ENCODE assay signal across 25 mouse cellular contexts in the genomic region with DNA sequence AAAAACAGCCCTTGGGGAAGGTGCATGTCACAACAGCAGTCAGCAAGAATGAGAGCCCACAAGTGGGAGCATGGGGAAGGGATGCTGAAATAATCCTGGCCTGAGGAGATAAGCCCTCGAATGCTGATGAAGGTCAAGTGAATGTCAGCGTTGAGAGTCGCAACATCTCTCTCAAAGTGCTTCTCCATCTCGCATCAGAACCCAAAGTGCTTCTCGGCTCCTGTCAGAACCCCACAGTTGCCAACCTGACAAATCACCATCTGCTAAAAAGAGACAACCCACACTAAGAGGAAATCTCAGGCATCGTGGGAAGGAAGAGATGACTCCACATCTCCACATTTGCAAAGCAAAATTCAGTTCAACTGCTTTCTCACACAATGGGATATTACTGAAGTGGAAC.
DNase-seq lines count a peak whose midpoint lies in the region; ATAC-seq lines count a peak whose summit lies in the region.
"Had no signal": no experiment of that assay in that cellular context is flagged by ENCODE, and none has a peak within 500 bp of the region (broad histone marks: within the 10 kb centered on the region; RNA-seq: fewer than 3 reads in every experiment).

No protein-coding gene starts in this region.

- H3K4me3 ChIP-seq in embryonic facial prominence, embryonic 11.5 days (ENCODE audit: low read depth, low read length): no peak overlapping the region
- H3K4me3 ChIP-seq in embryonic facial prominence, embryonic 10.5 days: no peak overlapping the region
- H3K4me3 ChIP-seq in hindbrain, embryonic 12.5 days: no peak overlapping the region
- H3K4me3 ChIP-seq: embryonic facial prominence, embryonic 12.5 days; forebrain, embryonic 15.5 days; midbrain, embryonic 12.5 days had no signal

- H3K9ac ChIP-seq in embryonic facial prominence, embryonic 11.5 days (replicated peaks; ENCODE audit: low read length): no peak overlapping the region
- H3K9ac ChIP-seq in hindbrain, embryonic 12.5 days: no peak overlapping the region
- H3K9ac ChIP-seq: embryonic facial prominence, embryonic 12.5 days; forebrain, embryonic 15.5 days; hindbrain, embryonic 14.5 days; midbrain, embryonic 12.5 days had no signal

- H3K27ac ChIP-seq in embryonic facial prominence, embryonic 11.5 days (replicated peaks; ENCODE audit: low read depth, low read length): no peak overlapping the region
- no peak overlapping the region for H3K27ac ChIP-seq in embryonic facial prominence, embryonic 10.5 days (replicated peaks)
- H3K27ac ChIP-seq in hindbrain, embryonic 12.5 days: no peak overlapping the region
- H3K27ac ChIP-seq: embryonic facial prominence, embryonic 12.5 days; forebrain, embryonic 15.5 days; hindbrain, embryonic 14.5 days; kidney, postnatal 0 days; macrophage; midbrain, embryonic 12.5 days had no signal

- peak; percentile 7 for DNase-seq in embryonic facial prominence, embryonic 11.5 days (ENCODE audit: low spot score)
- no peak for DNase-seq in embryonic facial prominence, embryonic 10.5 days (ENCODE audit: low spot score)
- peak; percentile 84 for DNase-seq in brain, adult 2 months (ENCODE audit: low read depth, low spot score)
- peak; percentile 9 to 18 for DNase-seq in layer of hippocampus, postnatal 36 days
- peak; percentile 63 to 64 for DNase-seq in right cerebral cortex, adult 2 months (ENCODE audit: low spot score in 2 of 2)
- DNase-seq in adrenal gland, adult (ENCODE audit: inconsistent age in 2 of 2, low spot score in 1 of 2): no peak
- no peak for DNase-seq in kidney, adult 8-10 months
- DNase-seq: adrenal gland, adult 2 months; cerebellum, adult 11-12 months; cerebellum, postnatal 25 days; gastrocnemius, postnatal 14 days; heart, postnatal 14 days; lung, adult 18-20 months; thymus, postnatal 14 days had no signal

- no peaks in the 10 kb centered on the region for H3K27me3 ChIP-seq in embryonic facial prominence, embryonic 11.5 days (ENCODE audit: control insufficient read depth, insufficient read depth, low read length)
- H3K27me3 ChIP-seq in embryonic facial prominence, embryonic 10.5 days (replicated peaks; ENCODE audit: low read depth, poor library complexity, severe bottlenecking): no peaks in the 10 kb centered on the region
- no peaks in the 10 kb centered on the region for H3K27me3 ChIP-seq in hindbrain, embryonic 12.5 days
- H3K27me3 ChIP-seq: embryonic facial prominence, embryonic 12.5 days; forebrain, embryonic 15.5 days; midbrain, embryonic 12.5 days had no signal

- ATAC-seq in embryonic facial prominence, embryonic 11.5 days (replicated peaks; ENCODE audit: insufficient number of reproducible peaks, low FRiP score, low TSS enrichment, low read depth): no peak
- ATAC-seq in hindbrain, embryonic 12.5 days (ENCODE audit: low FRiP score): no peak
- ATAC-seq: CD4-positive, CD25-positive, alpha-beta regulatory T cell, adult 4 months; forebrain, embryonic 15.5 days; intestine, postnatal 0 days had no signal

- no peaks in the 10 kb centered on the region for H3K36me3 ChIP-seq in embryonic facial prominence, embryonic 11.5 days (replicated peaks; ENCODE audit: control insufficient read depth, insufficient read depth, low read depth, low read length)
- H3K36me3 ChIP-seq in embryonic facial prominence, embryonic 10.5 days (replicated peaks): no peaks in the 10 kb centered on the region
- no peaks in the 10 kb centered on the region for H3K36me3 ChIP-seq in hindbrain, embryonic 12.5 days
- H3K36me3 ChIP-seq: embryonic facial prominence, embryonic 12.5 days; forebrain, embryonic 15.5 days; G1E; midbrain, embryonic 12.5 days had no signal

- H3K4me1 ChIP-seq in embryonic facial prominence, embryonic 11.5 days (ENCODE audit: control insufficient read depth, insufficient read depth, low read length): no peaks in the 10 kb centered on the region
- H3K4me1 ChIP-seq in embryonic facial prominence, embryonic 10.5 days: no peaks in the 10 kb centered on the region
- no peaks in the 10 kb centered on the region for H3K4me1 ChIP-seq in hindbrain, embryonic 12.5 days
- H3K4me1 ChIP-seq: embryonic facial prominence, embryonic 12.5 days; forebrain, embryonic 15.5 days had no signal

- no peak overlapping the region for H3K4me2 ChIP-seq in embryonic facial prominence, embryonic 11.5 days (ENCODE audit: low read depth, low read length)
- no peak overlapping the region for H3K4me2 ChIP-seq in hindbrain, embryonic 12.5 days (replicated peaks)
- H3K4me2 ChIP-seq: embryonic facial prominence, embryonic 12.5 days; forebrain, embryonic 15.5 days; heart, embryonic 11.5 days; hindbrain, embryonic 14.5 days had no signal

- 26% methylated on average over 6 of the region's 6 CpGs for WGBS in embryonic facial prominence, embryonic 11.5 days
- WGBS in embryonic facial prominence, embryonic 10.5 days: 32% methylated on average over 6 of the region's 6 CpGs
- WGBS in hindbrain, embryonic 12.5 days: 28% methylated on average over 6 of the region's 6 CpGs

- no peaks in the 10 kb centered on the region for H3K9me3 ChIP-seq in embryonic facial prominence, embryonic 11.5 days (replicated peaks; ENCODE audit: control insufficient read depth, low read length)
- H3K9me3 ChIP-seq in embryonic facial prominence, embryonic 10.5 days: no peaks in the 10 kb centered on the region
- no peaks in the 10 kb centered on the region for H3K9me3 ChIP-seq in hindbrain, embryonic 12.5 days (replicated peaks)
- H3K9me3 ChIP-seq: embryonic facial prominence, embryonic 12.5 days; forebrain, embryonic 15.5 days; midbrain, embryonic 12.5 days had no signal

Comparison
In these comparisons a context has a peak if more than half of its experiments do, and no peak if none do; other contexts are left out.
1. DNase-seq: peak in embryonic facial prominence, embryonic 11.5 days (single experiment), brain, adult 2 months (single experiment), layer of hippocampus, postnatal 36 days (2 of 2) and right cerebral cortex, adult 2 months (2 of 2); none in embryonic facial prominence, embryonic 10.5 days (single experiment), adrenal gland, adult (0 of 2) and kidney, adult 8-10 months (0 of 2).